Mouse (Mus musculus) MN1 (cell line): ENCODE measurements around the gene Myom3.

Experiments used
- DNase-seq: peaks from one replicate; pipeline ENCODE4 v3.0.0-alpha.2; 2016; ENCODE audit warnings: low spot score

Gene Myom3

GRCm38 (mm10) chr4:135761569-135761968 is 2.1 kb downstream of the Myom3 start:
- no peak for DNase-seq

DNA sequence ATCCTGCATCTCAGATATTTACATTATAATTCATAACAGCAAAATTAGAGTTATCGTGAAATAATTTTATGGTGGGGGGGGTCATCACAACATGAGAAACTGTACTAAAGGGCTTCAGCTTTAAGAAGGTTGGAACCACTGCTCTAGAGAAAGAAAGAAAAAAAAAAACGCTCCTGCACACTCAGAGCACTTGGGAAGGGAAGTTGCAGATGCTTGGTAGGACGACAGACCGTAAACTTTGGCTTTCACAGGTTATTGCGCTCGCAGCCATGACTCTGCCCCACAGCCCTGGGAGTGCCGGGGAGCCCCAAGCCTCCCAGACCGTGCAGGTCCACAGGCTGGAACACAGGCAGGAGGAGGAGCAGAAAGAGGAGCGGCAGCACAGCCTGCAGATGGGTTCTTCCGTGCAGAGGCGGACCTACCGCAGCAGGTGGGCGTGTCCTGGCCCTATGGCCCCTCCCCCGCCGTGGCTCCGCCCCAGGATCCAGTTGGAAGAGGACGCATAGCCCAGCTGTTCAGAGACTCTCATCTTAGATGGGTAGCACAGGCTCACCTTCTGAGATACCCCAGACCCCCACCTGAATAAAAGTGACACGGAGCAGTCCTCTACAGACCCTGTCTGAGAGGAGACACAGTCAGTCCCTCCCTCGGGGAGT is 2.9 kb downstream of the Myom3 start:
- DNase-seq: no peak

- DNase-seq: no peak
Measured at GRCm38 (mm10) chr4:135764700-135765099, 5.2 kb downstream of the Myom3 start.

- no peak for DNase-seq
Measured at GRCm38 (mm10) chr4:135765707-135766106, 6.2 kb downstream of the Myom3 start.

DNA sequence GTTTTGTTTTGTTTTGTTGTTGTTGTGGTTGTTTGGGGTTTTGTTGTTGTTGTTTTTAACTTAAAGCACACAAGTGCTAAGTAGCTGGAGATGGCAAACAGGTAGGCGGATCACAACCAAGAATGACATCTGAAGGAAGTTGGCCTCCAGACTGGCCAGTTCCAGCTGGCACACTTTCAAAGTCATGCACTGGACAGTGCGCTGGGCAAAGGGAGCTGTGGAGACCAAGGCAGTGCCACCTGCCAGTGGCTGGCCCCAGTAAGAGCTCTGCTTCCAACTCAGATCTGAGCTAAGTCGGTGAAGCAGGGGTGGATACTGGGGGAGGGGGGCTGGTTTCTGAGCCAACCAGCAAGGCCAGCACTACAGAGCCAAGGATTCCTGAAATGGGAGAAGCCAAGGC is 7.5 kb downstream of the Myom3 start:
- DNase-seq: no peak

DNA sequence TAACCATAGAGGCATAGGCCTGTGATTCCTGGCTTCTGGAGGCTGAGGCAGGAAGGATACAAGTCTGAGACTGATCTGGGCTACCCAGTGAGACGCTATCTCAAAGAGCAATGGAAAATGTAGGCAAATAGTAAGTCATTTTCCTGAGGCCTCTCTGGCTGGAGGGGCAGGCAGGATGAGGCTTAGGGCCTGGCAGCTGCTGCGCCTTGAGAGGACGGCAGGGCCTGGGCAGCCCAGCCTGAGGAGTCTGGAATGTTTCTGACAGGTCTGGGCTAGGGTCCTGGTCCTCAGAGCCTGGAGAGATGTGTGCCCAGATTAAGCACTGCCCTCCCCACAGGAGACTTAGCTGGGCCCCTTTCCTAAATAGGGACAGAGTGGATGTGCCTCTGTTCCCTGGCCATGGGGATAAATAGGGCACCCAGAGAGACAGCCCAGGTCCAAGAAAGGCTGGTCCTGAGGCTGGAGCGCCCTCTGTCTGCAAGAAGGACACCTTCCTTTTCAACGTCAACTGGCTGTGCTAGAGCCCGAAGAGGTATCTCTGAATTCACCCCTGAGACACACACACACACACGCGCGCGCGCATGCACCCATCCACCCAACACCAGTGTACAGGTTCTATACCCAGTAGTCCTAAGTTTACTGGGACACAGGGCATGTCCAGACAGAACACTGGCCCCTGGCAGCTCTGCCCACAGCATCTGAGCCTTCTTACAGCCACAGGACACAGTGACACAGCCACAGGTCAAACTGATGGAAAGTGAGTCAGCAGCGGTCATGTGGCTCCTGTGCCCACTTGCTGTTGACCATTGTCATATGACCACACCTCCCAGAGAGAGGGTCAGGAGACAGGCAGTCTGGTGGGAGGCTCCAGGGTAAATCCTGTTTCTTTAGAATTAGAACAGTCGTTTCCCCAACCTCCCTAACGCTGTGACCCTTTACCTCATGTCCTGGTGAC is 9.3 kb downstream of the Myom3 start:
- DNase-seq: no peak

DNA sequence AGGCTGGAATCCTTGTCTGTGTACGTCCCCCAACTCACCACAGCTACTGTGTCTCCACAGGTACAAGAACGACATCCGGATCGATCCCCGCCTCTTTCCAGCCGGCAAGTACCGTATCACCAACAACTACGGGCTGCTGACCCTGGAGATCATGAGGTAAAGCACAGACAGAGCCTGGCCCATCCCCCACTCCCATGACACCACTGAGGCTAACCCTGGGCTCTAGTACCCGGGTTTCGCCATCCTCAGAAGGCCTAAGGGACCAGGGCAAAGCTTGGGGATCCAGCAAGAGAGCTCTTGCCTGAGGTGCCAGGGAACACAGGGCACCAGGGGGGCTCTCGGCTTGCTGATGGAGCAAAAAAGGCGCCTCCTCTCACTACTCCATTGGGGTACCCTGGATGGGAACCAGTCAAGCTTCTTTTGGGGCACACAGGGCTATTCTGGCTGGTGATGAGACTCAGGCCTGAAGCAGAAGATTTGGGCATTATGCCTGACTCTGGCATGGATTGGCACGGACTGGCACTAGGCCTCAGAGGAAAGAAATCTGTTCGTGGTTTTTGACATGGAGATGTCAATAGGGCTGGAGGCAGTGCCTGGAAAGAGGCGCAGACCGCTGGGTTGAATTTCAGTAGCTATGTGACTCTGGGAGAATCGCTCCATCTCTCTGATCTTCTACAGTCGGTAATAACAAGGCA is 11.2 kb downstream of the Myom3 start:
- DNase-seq: no peak

DNA sequence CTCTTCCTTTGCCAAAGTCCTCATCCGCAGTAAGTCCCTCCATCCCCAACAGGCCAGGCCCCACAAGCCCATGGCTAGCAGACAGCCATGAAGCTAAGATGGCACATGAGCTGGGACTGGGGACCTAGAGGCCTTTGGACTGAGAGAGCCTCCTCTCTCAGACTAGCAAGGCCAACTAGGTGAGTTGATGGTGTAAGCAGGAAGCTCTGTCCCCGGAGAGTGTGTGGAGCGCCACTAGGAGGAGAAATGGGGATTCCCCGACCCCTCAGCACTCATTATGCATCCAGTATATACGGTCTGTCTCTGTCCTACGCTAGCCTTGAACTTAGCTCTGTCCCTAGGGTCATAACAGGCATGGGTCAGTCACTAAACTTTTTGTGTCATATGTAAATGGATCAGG is 12.1 kb downstream of the Myom3 start:
- no peak for DNase-seq

- no peak for DNase-seq
Measured at GRCm38 (mm10) chr4:135772671-135773070, 13.2 kb downstream of the Myom3 start.

- no peak for DNase-seq
Measured at GRCm38 (mm10) chr4:135774496-135774895, 15.0 kb downstream of the Myom3 start.

GRCm38 (mm10) chr4:135776850-135777249 is 17.3 kb downstream of the Myom3 start:
- DNase-seq: no peak

DNA sequence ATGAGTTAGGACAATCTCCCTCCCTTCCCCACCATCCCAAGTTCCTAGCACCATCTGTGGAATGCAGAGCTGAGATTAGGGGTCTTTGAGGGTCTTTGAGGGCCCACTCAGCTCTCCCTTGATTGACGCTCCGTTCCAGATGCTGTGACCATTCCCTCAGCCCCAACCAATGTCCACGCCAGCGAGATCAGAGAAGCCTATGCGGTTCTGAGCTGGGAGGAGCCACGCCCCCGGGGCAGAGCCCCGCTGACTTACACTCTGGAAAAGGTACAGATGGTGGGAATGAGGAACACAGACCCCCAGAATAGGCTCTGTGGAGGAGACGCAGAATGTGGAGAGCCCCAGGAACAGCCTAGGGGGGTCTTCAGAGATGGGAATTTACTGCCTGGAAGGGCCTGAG is 20.1 kb downstream of the Myom3 start:
- no peak for DNase-seq

DNA sequence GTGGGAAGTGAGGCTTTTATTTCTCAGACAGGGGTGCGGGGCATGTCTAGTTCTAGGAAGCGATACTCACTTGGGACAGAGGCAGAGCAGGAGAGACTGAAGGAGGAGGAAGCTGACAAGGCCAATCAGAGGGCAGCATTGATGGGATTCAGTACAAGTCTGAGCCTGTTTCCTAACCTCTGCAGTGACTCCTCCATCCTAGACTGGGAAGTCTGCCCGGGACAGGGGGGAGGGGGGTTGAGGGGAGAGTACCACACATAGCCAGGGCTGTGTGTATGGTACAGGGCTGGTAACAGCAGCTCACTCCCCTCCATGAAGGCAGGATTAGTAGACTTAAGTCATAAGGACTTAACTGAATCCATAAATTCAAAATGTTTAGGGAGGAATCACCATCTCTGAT is 20.7 kb downstream of the Myom3 start:
- DNase-seq: no peak

GRCm38 (mm10) chr4:135781304-135781703 is 21.8 kb downstream of the Myom3 start:
- no peak for DNase-seq

DNA sequence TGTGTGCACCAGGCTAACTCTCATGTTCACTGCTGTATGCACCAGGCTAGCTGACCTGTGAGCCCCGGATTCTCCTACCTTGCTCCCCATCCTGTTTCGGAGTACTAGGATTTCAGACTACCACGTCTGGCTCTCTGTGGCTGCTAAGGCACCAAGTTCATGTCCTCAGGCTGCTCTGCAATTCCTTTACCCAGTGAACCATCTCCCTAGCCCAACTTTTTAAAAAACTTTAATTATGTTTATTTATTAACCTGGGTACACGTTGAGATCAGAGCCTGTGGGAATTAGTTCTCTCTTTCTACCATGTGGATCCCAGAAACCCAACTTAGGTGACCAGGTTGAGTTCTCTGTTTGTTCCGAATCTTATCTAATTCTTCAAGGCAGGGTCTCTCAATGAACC is 27.1 kb downstream of the Myom3 start:
- DNase-seq: no peak

- no peak for DNase-seq
Measured at GRCm38 (mm10) chr4:135787271-135787670, 27.8 kb downstream of the Myom3 start.

GRCm38 (mm10) chr4:135789135-135789534 is 29.6 kb downstream of the Myom3 start:
- DNase-seq: no peak

DNA sequence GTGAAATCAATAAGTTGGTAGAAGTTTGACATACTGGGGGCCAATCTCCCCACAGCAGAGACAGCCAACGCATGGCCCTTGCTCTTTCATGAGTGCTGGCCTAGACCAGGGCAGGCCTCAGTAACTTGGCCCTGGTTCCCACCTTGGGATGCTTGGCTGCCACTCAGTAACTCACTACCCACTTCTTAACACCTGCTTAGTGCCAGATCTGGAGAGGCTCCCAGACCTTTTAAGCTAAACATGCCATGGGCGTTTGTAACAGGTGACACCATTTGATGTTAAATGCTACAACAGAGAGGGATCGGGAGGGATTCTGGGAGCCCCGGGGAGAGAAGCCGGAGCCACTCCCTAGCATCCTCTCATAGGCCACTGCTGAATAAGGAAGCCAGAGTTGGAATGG is 33.3 kb downstream of the Myom3 start:
- DNase-seq: no peak

GRCm38 (mm10) chr4:135797931-135798330 is 38.4 kb downstream of the Myom3 start:
- peak; percentile 24 for DNase-seq

GRCm38 (mm10) chr4:135801543-135801942 is 42.0 kb downstream of the Myom3 start:
- DNase-seq: peak; percentile 90

DNA sequence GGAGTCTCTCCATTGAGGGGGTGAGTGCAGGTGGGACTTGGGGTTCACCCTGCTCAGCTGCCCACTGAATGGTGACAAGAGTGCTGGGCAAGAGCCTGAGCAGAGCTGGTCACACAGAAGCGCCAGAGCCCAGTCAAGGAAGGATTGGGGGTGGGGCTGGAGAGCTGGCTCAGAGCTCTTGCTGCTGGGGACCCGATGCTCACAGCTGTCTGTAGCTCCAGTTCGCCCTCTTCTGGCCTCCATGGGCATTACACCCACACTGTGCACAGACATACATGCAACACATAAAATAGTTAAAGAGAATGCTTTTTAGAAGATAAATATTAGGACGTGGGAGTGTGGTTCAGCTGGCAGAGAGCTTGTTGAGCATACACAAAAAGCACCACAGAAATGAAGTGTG is 43.8 kb downstream of the Myom3 start:
- DNase-seq: no peak

DNA sequence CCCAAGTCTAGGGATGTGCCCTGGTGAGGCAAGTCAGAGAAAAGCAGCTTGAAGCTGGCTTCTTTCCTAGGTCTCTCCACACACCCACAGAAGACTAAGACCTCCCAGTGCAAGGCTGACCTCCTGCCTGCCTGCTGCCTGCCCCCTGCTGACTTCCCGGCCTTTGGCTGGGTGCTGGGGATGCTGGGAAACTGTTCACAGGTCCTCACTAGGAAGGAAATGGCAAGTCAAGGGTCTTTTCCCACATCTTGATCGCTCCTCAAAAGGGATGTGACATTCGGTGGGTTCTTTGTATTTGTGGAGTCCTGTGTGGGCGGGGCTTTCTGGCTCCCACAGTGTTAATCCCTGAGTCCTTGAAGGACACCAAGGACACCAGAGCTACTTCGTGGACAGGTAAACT is 44.7 kb downstream of the Myom3 start:
- DNase-seq: no peak

GRCm38 (mm10) chr4:135814896-135815295 is 55.4 kb downstream of the Myom3 start:
- DNase-seq: no peak
